Mouse (Mus musculus) gastrocnemius, adult 2 months (tissue): ENCODE measurements around the gene Pla2g2f. TPM values are rescaled to one million over a fixed set of nuclear protein-coding genes. Genes with fewer than 3 reads are reported as not detected.

Experiments used
- DNase-seq: peaks from one replicate; pipeline ENCODE4 v3.0.0; 2022
- H3K27ac ChIP-seq: fragments of 200-600 bp; 2 replicates; pipeline ENCODE4 v1.8.1; 2022; ENCODE audit warnings: mild to moderate bottlenecking
- H3K4me3 ChIP-seq: fragments of 200-600 bp; 2 replicates; pipeline ENCODE4 v1.8.1; 2022; ENCODE audit warnings: mild to moderate bottlenecking, moderate library complexity
- CTCF ChIP-seq: fragments of 200-600 bp; IDR thresholded peaks from 2 replicates; pipeline ENCODE4 v1.8.1; 2022; ENCODE audit warnings: antibody characterized with exemption, mild to moderate bottlenecking, moderate library complexity
- intact Hi-C: fragments of 180-260 bp; cut with DNase I; formaldehyde crosslinking; loops from one replicate; pipeline ENCODE4 v1.15.1; 2025
- total RNA-seq, 2 experiments: library from RNA; stranded (reverse); gene quantifications; 2 replicates each; pipeline ENCODE4 v1.2.3; 2021

Pla2g2f gene
- total RNA-seq, 2 experiments from 2014 or later: not detected

GRCm38 (mm10) chr4:138753608-138754007 is 3.8 kb downstream of the Pla2g2f start:
- no peak for DNase-seq
- Histone ChIP-seq H3K4me3 (no peak overlapping the region), H3K27ac (no peak overlapping the region)
- TF ChIP-seq CTCF: no peak
- intact Hi-C loops: no loop called here

GRCm38 (mm10) chr4:138752603-138753002 is 4.8 kb downstream of the Pla2g2f start:
- Histone ChIP-seq H3K4me3 (no peak overlapping the region), H3K27ac (no peak overlapping the region)
- no peak for DNase-seq
- intact Hi-C loops: no loop called here
- TF ChIP-seq CTCF: no peak

GRCm38 (mm10) chr4:138748369-138749072 is 8.9 kb downstream of the Pla2g2f start:
- Histone ChIP-seq H3K27ac (no peak overlapping the region), H3K4me3 (no peak overlapping the region)
- peak; percentile 79 for TF ChIP-seq CTCF
- intact Hi-C loops: loop anchor here (1.0 to 5.0 kb wide), 2 partner anchors 44 to 103 kb away; no protein-coding TSS in a partner anchor
- DNase-seq: peak; percentile 36

- intact Hi-C loops: loop anchor here (1.0 to 5.0 kb wide), 2 partner anchors 44 to 103 kb away; no protein-coding TSS in a partner anchor
- Histone ChIP-seq H3K27ac (no peak overlapping the region), H3K4me3 (no peak overlapping the region)
- no peak for TF ChIP-seq CTCF
- DNase-seq: no peak
Observed at GRCm38 (mm10) chr4:138747851-138748250, 9.6 kb downstream of the Pla2g2f start.

GRCm38 (mm10) chr4:138746866-138747265 is 10.6 kb downstream of the Pla2g2f start:
- intact Hi-C loops: loop anchor here (5.0 kb wide), 1 partner anchor 45 kb away; no protein-coding TSS in a partner anchor
- Histone ChIP-seq H3K4me3 (no peak overlapping the region), H3K27ac (no peak overlapping the region)
- no peak for TF ChIP-seq CTCF
- DNase-seq: no peak

- intact Hi-C loops: loop anchor here (5.0 kb wide), 1 partner anchor 46 kb away; no protein-coding TSS in a partner anchor
- H3K4me3 ChIP-seq: no peak overlapping the region
- DNase-seq: peak; percentile 56
- no peak for TF ChIP-seq CTCF
- no peak overlapping the region for H3K27ac ChIP-seq
Observed at GRCm38 (mm10) chr4:138745884-138746283, 11.5 kb downstream of the Pla2g2f start.

- intact Hi-C loops: no loop called here
- no peak for TF ChIP-seq CTCF
- Histone ChIP-seq H3K27ac (no peak overlapping the region), H3K4me3 (no peak overlapping the region)
- no peak for DNase-seq
Observed at GRCm38 (mm10) chr4:138739136-138739851, 18.1 kb downstream of the Pla2g2f start.

GRCm38 (mm10) chr4:138737031-138737430 is 20.4 kb downstream of the Pla2g2f start, which contains the start of gene Ubxn10:
Gene Ubxn10, minus strand, starts transcription at chr4:138737167.
- DNase-seq: no peak
- intact Hi-C loops: no loop called here
- H3K27ac ChIP-seq: no peak within 1 kb of the TSS
- no peak for TF ChIP-seq CTCF
- no peak within 1 kb of the TSS for H3K4me3 ChIP-seq

- no peak for TF ChIP-seq CTCF
- intact Hi-C loops: no loop called here
- Histone ChIP-seq H3K27ac (no peak overlapping the region), H3K4me3 (no peak overlapping the region)
- DNase-seq: no peak
Observed at GRCm38 (mm10) chr4:138734863-138735262, 22.6 kb downstream of the Pla2g2f start.

- Histone ChIP-seq H3K27ac (no peak overlapping the region), H3K4me3 (no peak overlapping the region)
- TF ChIP-seq CTCF: no peak
- intact Hi-C loops: no loop called here
- DNase-seq: no peak
Observed at GRCm38 (mm10) chr4:138734105-138734504, 23.3 kb downstream of the Pla2g2f start.

- Histone ChIP-seq H3K27ac (no peak overlapping the region), H3K4me3 (no peak overlapping the region)
- DNase-seq: no peak
- no peak for TF ChIP-seq CTCF
- intact Hi-C loops: no loop called here
Observed at GRCm38 (mm10) chr4:138729018-138729703, 28.3 kb downstream of the Pla2g2f start.

- Histone ChIP-seq H3K27ac (no peak overlapping the region), H3K4me3 (no peak overlapping the region)
- TF ChIP-seq CTCF: no peak
- intact Hi-C loops: no loop called here
- no peak for DNase-seq
Observed at GRCm38 (mm10) chr4:138725751-138726150, 31.7 kb downstream of the Pla2g2f start.

GRCm38 (mm10) chr4:138725127-138725461 is 32.3 kb downstream of the Pla2g2f start:
- H3K4me3 ChIP-seq: peak overlapping the region; percentile 45
- peak; percentile 53 for DNase-seq
- 0 out of 2 replicates have a peak overlapping the region, but pooled peaks have one; percentile 1 for H3K27ac ChIP-seq
- TF ChIP-seq CTCF: no peak
- intact Hi-C loops: no loop called here
